Mouse (Mus musculus) MEL (cell line): ENCODE measurements around the gene Kdm5a.
A peak's percentile ranks its signal among the peaks of the same experiment; 100 is the strongest.

Source experiments
- CHD2 ChIP-seq: IDR thresholded peaks from 2 replicates; pipeline ENCODE4 v1.6.1; 2011; ENCODE audit warnings: low read length, improper control_type of control experiment
- CTCF ChIP-seq, 3 experiments: IDR thresholded peaks in 2 of 3; conservative IDR thresholded peaks in 1 of 3; 2 replicates each; pipeline ENCODE4 v1.5.1; 2011 to 2012; ENCODE audit warnings: low read length in 3 of 3, low read depth in 2 of 3, mild to moderate bottlenecking in 2 of 3, improper control_type of control experiment in 1 of 3, inconsistent platforms in 1 of 3, mixed read lengths in 1 of 3, moderate library complexity in 1 of 3; ENCODE audit not compliant: control insufficient read depth in 1 of 3, insufficient read depth in 1 of 3, poor library complexity in 1 of 3, severe bottlenecking in 1 of 3
- EP300 ChIP-seq, 2 experiments: IDR thresholded peaks; 2 replicates each; pipeline ENCODE4 v1.6.1; 2011; ENCODE audit warnings: improper control_type of control experiment in 2 of 2, low read length in 2 of 2, low read depth in 1 of 2, mild to moderate bottlenecking in 1 of 2
- MAFK ChIP-seq: IDR thresholded peaks from 2 replicates; pipeline ENCODE4 v1.6.1; 2011; ENCODE audit warnings: low read depth, mild to moderate bottlenecking, low read length, improper control_type of control experiment, borderline replicate concordance
- MAX ChIP-seq: IDR thresholded peaks from 2 replicates; pipeline ENCODE4 v1.6.1; 2011; ENCODE audit warnings: low read length, improper control_type of control experiment
- MYC ChIP-seq: IDR thresholded peaks from 2 replicates; pipeline ENCODE4 v1.6.1; 2011; ENCODE audit warnings: low read depth, mild to moderate bottlenecking, low read length, improper control_type of control experiment, moderate library complexity
- POLR2A ChIP-seq, 2 experiments: IDR thresholded peaks; 2 replicates each; pipeline ENCODE4 v1.6.1; 2011 to 2012; ENCODE audit warnings: low read length in 2 of 2, mild to moderate bottlenecking in 2 of 2, control low read depth in 1 of 2, improper control_type of control experiment in 1 of 2, low read depth in 1 of 2, moderate library complexity in 1 of 2; ENCODE audit not compliant: control insufficient read depth in 1 of 2, insufficient read depth in 1 of 2, poor library complexity in 1 of 2
- POLR2AphosphoS5 ChIP-seq: IDR thresholded peaks from 2 replicates; pipeline ENCODE4 v1.6.1; 2012; ENCODE audit warnings: low read depth, borderline replicate concordance, mild to moderate bottlenecking, inconsistent platforms, low read length, moderate library complexity, mixed read lengths
- SMC3 ChIP-seq: IDR thresholded peaks from 2 replicates; pipeline ENCODE4 v1.6.1; 2011; ENCODE audit warnings: low read depth, low read length, improper control_type of control experiment
- TCF12 ChIP-seq: IDR thresholded peaks from 2 replicates; pipeline ENCODE4 v1.6.1; 2014; ENCODE audit warnings: low read depth, mild to moderate bottlenecking, inconsistent platforms, low read length, improper control_type of control experiment, moderate library complexity
- USF2 ChIP-seq, 2 experiments: IDR thresholded peaks; 2 replicates each; pipeline ENCODE4 v1.6.1; 2011 to 2012; ENCODE audit warnings: improper control_type of control experiment in 2 of 2, low read length in 2 of 2, borderline replicate concordance in 1 of 2, inconsistent platforms in 1 of 2, low read depth in 1 of 2, mild to moderate bottlenecking in 1 of 2; ENCODE audit not compliant: insufficient read depth in 1 of 2

DNA sequence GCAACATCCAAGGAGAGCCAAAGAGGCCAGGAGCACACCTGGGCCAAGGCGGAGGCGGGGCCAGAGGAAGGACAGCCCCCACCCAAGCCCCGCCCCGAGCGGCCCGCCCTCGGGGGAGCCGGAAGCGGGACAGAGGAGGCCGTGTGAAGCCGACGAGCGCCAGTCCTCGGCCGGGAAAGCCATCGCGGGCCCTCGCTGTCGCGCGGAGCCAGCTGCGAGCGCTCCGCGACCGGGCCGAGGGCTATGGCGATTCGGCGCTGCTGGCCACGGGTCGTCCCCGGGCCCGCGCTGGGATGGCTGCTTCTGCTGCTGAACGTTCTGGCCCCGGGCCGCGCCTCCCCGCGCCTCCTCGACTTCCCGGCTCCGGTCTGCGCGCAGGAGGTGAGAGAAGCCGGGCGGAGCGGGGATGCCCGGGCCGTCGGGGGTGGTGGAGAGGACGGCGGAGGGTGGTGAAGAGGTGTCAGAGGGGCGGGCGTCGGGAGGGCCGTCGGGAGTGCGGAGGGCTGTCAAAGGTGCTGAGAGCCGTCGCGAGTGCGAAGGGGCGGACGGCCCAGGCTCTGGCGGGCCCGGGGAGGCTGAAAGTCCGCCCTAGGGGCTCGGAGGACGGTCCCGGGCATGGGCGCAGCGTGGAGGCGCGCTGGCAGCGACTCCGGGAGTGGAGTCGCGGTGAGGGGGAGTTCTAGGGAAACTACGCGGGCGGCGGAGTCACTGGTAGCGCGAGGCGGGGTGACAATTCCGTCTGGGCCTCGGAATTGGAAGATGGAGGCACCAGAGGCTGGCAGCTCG, 99.4 kb downstream of the Kdm5a start, which contains the start of gene Il17ra:
- no peak for TF ChIP-seq MAFK
- TF ChIP-seq POLR2A (IDR thresholded peaks at IDR 0.05; ENCODE audit: control insufficient read depth in 1 of 2, insufficient read depth in 1 of 2, low read depth in 1 of 2, low read length in 2 of 2, poor library complexity in 1 of 2), result peak; percentile 69 to 86
- no peak for TF ChIP-seq MYC
- peak; percentile 69 for TF ChIP-seq TCF12
- 0 out of 6 replicates have a peak, but pooled peaks of 1 of the 3 experiments have one; percentile 8 for TF ChIP-seq CTCF (IDR thresholded peaks at IDR 0.05 in 2 of 3, conservative IDR thresholded peaks at IDR 0.05 in 1 of 3; ENCODE audit: control insufficient read depth in 1 of 3, insufficient read depth in 1 of 3, low read depth in 2 of 3, low read length in 3 of 3, poor library complexity in 1 of 3, severe bottlenecking in 1 of 3)
- no peak for TF ChIP-seq POLR2AphosphoS5
- TF ChIP-seq MAX, result peak; percentile 34; the same call in 1 of the 2 replicates
- no peak for TF ChIP-seq CHD2
- TF ChIP-seq SMC3, result no peak
- no peak for TF ChIP-seq EP300 (IDR thresholded peaks at IDR 0.05; ENCODE audit: low read depth in 1 of 2, low read length in 2 of 2)
- TF ChIP-seq USF2 (IDR thresholded peaks at IDR 0.05; ENCODE audit: borderline replicate concordance in 1 of 2, insufficient read depth in 1 of 2, low read depth in 1 of 2, low read length in 2 of 2), result no peak
